In genomic region chr19:40369852-40370811, GRCm38 (mm10) we compare ENCODE assay signal across 8 mouse cellular contexts.
DNase-seq lines count a peak whose midpoint lies in the region; ATAC-seq and TF ChIP-seq lines count a peak whose summit lies in the region.

No protein-coding gene starts in this region.

- peak; percentile 65; the same call in 1 of the 2 replicates for ATAC-seq in lung, embryonic 14.5 days (ENCODE audit: insufficient read depth)
- peak; percentile 73 for ATAC-seq in embryonic facial prominence, embryonic 14.5 days (ENCODE audit: low read depth)
- ATAC-seq in intestine, embryonic 15.5 days, result peak; percentile 88

- no peaks in the 10 kb centered on the region for H3K9me3 ChIP-seq in lung, embryonic 14.5 days (ENCODE audit: low read depth, low read length)
- no peaks in the 10 kb centered on the region for H3K9me3 ChIP-seq in embryonic facial prominence, embryonic 14.5 days (ENCODE audit: control insufficient read depth, low read length)
- no peaks in the 10 kb centered on the region for H3K9me3 ChIP-seq in intestine, embryonic 15.5 days

- H3K4me2 ChIP-seq in lung, embryonic 14.5 days, result no peak overlapping the region
- H3K4me2 ChIP-seq in embryonic facial prominence, embryonic 14.5 days (ENCODE audit: low read depth, low read length), result no peak overlapping the region
- H3K4me2 ChIP-seq in intestine, embryonic 15.5 days (replicated peaks), result no peak overlapping the region

- WGBS in lung, embryonic 14.5 days, result 37% methylated on average over 18 of the region's 18 CpGs
- 55% methylated on average over 18 of the region's 18 CpGs for WGBS in embryonic facial prominence, embryonic 14.5 days
- WGBS in intestine, embryonic 15.5 days, result 41% methylated on average over 18 of the region's 18 CpGs
- 24% methylated on average over 18 of the region's 18 CpGs for WGBS in small intestine, adult 2 months

- no peak overlapping the region for H3K27ac ChIP-seq in lung, embryonic 14.5 days (ENCODE audit: low read depth)
- H3K27ac ChIP-seq in embryonic facial prominence, embryonic 14.5 days (replicated peaks; ENCODE audit: low read depth, low read length), result no peak overlapping the region
- H3K27ac ChIP-seq in intestine, embryonic 15.5 days, result peak overlapping the region; percentile 33; the same call in 1 of the 2 replicates
- peak overlapping the region; percentile 52 for H3K27ac ChIP-seq in small intestine, adult 2 months (ENCODE audit: insufficient read depth, low read depth, low read length)

- no peak overlapping the region for H3K9ac ChIP-seq in lung, embryonic 14.5 days
- H3K9ac ChIP-seq in embryonic facial prominence, embryonic 14.5 days (ENCODE audit: low read depth, low read length), result no peak overlapping the region
- no peak overlapping the region for H3K9ac ChIP-seq in intestine, embryonic 15.5 days

- H3K4me1 ChIP-seq in lung, embryonic 14.5 days (ENCODE audit: insufficient read depth), result peaks cover 6% of the 10 kb centered on the region; the same call in 1 of the 2 replicates
- peaks cover 9% of the 10 kb centered on the region for H3K4me1 ChIP-seq in embryonic facial prominence, embryonic 14.5 days (ENCODE audit: control insufficient read depth, insufficient read depth, low read length)
- peaks cover 18% of the 10 kb centered on the region for H3K4me1 ChIP-seq in intestine, embryonic 15.5 days (replicated peaks)
- peaks cover 16% of the 10 kb centered on the region for H3K4me1 ChIP-seq in small intestine, adult 2 months (ENCODE audit: control insufficient read depth, insufficient read depth, insufficient read length, low read length)

- no peaks in the 10 kb centered on the region for H3K27me3 ChIP-seq in lung, embryonic 14.5 days (ENCODE audit: insufficient read depth, low read length)
- no peaks in the 10 kb centered on the region for H3K27me3 ChIP-seq in embryonic facial prominence, embryonic 14.5 days (replicated peaks; ENCODE audit: control insufficient read depth, insufficient read depth, low read length)
- H3K27me3 ChIP-seq in intestine, embryonic 15.5 days (replicated peaks), result no peaks in the 10 kb centered on the region
- H3K27me3 ChIP-seq in small intestine, adult 2 months (ENCODE audit: control insufficient read depth, insufficient read depth, low read length), result no peaks in the 10 kb centered on the region

- TF ChIP-seq POLR2A in small intestine, adult 2 months (IDR thresholded peaks at IDR 0.05; ENCODE audit: low read depth, low read length), result no peak

- TF ChIP-seq CTCF in lung, embryonic 14.5 days (IDR thresholded peaks at IDR 0.05; ENCODE audit: low read depth), result peak; percentile 30; the same call in 1 of the 2 replicates
- no peak for TF ChIP-seq CTCF in small intestine, adult 2 months (IDR thresholded peaks at IDR 0.05; ENCODE audit: extremely low read depth, insufficient read length, insufficient replicate concordance, low read depth, low read length)

- peaks cover 13% of the 10 kb centered on the region for H3K36me3 ChIP-seq in lung, embryonic 14.5 days (ENCODE audit: insufficient read depth)
- no peaks in the 10 kb centered on the region; the same call in 1 of the 2 replicates for H3K36me3 ChIP-seq in embryonic facial prominence, embryonic 14.5 days (ENCODE audit: control insufficient read depth, insufficient read depth, low read length)
- H3K36me3 ChIP-seq in intestine, embryonic 15.5 days, result no peaks in the 10 kb centered on the region
- peaks cover 8% of the 10 kb centered on the region for H3K36me3 ChIP-seq in small intestine, adult 2 months (ENCODE audit: control insufficient read depth, insufficient read depth, low read length)

- H3K4me3 ChIP-seq in lung, embryonic 14.5 days (ENCODE audit: low read depth, low read length), result no peak overlapping the region
- H3K4me3 ChIP-seq in embryonic facial prominence, embryonic 14.5 days (ENCODE audit: low read depth, low read length), result no peak overlapping the region
- H3K4me3 ChIP-seq in intestine, embryonic 15.5 days (replicated peaks), result no peak overlapping the region
- no peak overlapping the region for H3K4me3 ChIP-seq in small intestine, adult 2 months (ENCODE audit: low read depth, low read length)

- peak; percentile 47 for DNase-seq in lung, embryonic 14.5 days
- no peak for DNase-seq in lung, adult 18-20 months
- peak; percentile 50 for DNase-seq in embryonic facial prominence, embryonic 14.5 days (ENCODE audit: low spot score)
- no peak for DNase-seq in right cerebral cortex, adult 18-20 months
- no peak for DNase-seq in embryo, embryonic 11 days
- no peak for DNase-seq in layer of hippocampus, adult 9-10 months (ENCODE audit: low spot score)

Comparison
In these comparisons a context has a peak if more than half of its experiments do, and no peak if none do; other contexts are left out.
1. DNase-seq: peak in lung, embryonic 14.5 days (single experiment) and embryonic facial prominence, embryonic 14.5 days (single experiment); none in lung, adult 18-20 months (0 of 2), right cerebral cortex, adult 18-20 months (single experiment), embryo, embryonic 11 days (single experiment) and layer of hippocampus, adult 9-10 months (single experiment).
2. H3K27ac ChIP-seq: peak in intestine, embryonic 15.5 days (single experiment) and small intestine, adult 2 months (single experiment); none in lung, embryonic 14.5 days (single experiment) and embryonic facial prominence, embryonic 14.5 days (single experiment).
3. Peak in every context shown above with its lines, with median percentiles within 50 percentile points of each other: ATAC-seq.